Mouse (Mus musculus) urinary bladder, adult 18-20 months (tissue): ENCODE measurements around the gene Abca8a.
"Not testable (repeated sequence)": the region's sequence is repeated elsewhere in the genome, so short reads cannot be mapped to it uniquely, and the experiment has no call there.

ENCODE experiments used
- DNase-seq, 2 experiments: peaks; one replicate each; pipeline ENCODE4 v3.0.0; 2022; ENCODE audit warnings: low spot score in 2 of 2, mixed read lengths in 2 of 2

Abca8a gene

DNA sequence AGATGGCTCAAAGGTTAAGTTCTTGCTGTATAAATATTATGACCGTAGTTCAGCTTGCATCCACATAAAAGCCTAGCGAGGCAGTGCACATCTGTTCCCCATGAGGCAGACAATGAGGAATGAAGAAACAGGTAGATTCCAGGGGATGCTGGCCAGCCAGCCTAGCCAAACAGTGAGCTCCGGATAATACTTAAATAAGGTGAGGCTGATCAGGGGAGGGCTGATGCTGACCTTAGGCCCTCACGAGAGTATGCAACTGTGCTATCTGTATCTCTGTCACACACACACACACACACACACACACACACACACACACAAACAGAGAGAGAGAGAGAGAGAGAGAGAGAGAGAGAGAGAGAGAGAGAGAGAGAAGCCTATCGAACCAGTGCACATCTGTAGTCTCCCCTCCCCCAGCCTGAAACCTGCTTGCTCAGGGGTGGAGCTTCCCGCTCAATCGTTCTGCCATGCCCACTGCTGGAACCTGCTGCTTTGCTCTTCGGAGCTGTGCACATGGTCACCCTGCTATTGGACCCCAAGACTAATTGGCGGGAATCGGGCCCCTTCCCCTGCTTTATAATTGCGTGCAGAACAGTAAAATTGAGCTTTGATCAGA, 108.2 kb downstream of the Abca8a start:
- DNase-seq, result not testable (repeated sequence)

DNA sequence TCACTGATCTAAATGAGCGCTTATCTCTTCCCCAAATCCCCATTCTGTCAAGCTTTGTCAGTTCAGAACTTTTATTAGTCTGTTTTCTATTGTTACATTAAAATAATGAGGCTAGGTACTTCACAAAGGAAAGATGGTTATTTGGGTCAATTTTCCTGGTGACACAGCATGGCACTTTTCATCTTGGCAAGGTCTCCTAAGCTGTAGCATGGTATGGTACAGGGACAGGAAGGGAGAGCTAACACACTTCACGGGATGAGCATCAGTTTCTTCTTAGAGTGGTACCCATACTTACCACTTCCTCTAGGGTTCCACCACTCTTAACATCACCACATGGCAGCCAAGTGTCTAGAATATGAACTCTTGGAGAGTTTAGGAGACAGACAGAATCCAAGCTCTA, 113.9 kb downstream of the Abca8a start:
- no peak for DNase-seq
